Mouse (Mus musculus): ENCODE measurements at regions not wholly inside any gene's neighbourhood (a gene's known extent, or its start where the extent isn't known, plus 50 kb on each side); places are given as distances from the start of the nearest gene placed in this dataset.

DNA sequence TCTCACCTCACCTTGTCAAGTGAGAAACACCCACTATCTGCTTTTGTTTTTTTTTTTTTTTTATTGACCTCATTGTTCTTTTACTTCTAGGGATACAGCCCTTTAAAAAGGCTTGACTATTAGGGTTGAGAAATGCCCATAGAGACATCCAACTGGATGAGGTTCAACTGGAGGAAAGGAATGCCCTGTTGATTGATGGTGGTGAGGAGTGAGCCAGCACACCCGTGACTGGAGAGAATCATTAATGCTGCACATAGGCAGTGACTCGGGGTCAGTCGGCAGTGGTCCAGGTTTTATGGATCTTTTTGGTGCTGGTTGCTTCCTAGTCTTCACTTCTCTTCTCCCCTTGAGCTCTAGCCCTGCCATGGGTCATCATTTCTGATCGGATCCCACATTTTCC is 82.9 kb upstream of the Cryz start:
- no peak for DNase-seq

DNA sequence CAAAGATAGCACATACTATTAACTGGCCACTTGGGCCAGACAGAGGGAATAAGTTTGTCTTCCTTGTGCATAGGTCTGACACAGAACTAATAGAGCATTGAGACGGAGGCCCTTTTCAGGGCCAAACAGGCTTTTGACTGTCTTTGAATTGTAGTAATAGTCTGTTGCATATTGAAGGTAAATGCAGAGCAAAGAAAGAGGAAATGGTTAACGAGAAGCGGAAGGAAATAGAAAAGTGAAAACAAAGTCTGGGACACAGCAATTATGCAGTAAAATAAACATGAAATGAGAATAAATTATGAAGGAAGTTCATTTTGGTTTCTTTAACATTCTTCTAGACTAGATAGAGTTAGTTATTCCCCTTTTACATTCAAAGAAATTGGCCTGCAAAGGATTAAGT is 86.4 kb upstream of the Cryz start:
- no peak for DNase-seq

DNA sequence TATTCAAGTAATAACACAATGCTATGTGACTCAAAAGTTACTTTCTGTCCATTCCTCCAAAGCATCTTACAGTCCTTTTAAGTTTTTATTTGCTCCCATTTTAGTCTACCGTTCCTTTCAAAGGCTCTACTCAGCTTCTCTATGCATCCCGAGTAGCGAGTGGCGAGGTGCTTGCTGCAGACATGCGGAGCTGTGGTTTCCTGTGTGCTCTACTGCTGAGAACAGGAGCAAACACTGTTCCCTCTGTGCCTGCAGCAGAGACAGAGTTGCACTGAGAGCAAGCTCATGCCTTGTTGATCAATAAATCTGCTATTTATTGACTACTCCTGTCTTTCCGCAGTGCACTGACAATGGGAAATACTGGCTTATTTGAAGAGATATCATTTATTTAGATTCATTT is 87.1 kb upstream of the Cryz start:
- DNase-seq, result no peak

DNA sequence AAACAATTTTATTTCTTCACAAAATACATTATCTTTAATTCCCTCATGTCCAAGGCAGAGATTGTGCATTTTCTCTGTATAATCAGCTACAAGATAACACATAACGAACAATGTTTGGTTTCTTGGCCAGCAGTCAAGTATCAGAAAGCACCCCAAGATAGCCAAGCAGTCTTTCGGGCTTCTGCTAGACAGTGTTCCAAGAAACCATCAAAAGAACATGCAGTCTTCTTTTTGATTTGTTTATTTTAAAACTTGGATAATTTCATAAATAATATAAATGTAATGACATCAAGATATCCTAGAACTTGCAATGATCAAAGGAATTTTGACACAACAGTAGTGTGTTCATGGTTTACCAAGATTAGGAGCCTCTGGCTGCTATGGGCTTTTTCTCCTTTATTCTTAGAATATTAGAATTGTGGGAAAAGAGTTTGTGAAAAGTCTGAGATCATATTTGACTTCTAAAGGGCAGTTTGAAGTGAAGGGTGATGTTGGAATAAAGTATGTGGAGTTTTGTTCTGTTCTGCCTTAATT is 103.1 kb upstream of the Cryz start:
- DNase-seq, result no peak

DNA sequence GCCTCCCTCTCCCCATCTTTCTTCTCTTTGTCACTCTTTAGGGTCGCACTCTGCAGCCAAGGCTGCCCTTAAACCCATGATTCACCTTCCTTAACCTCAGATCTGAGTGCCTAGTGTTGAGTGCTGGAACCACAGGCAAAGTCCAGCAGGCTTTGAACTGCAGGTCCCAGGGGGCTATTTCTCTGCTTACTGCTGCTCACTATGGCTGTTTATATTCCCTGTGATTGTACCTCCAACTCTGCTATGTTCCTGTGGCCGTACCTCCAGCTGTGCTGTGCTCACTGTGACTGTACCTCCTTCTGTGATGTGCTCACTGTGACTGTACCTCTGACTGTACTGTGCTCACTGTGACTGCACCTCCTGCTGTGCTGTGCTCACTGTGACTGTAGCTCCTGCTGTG is 124.1 kb upstream of the Cryz start:
- DNase-seq, result no peak

GRCm38 (mm10) chr3:154467581-154468374 is 128.7 kb upstream of the Cryz start:
- no peak for DNase-seq

GRCm38 (mm10) chr3:154458208-154458607 is 127.7 kb upstream of the Lhx8 start:
- DNase-seq, result no peak

DNA sequence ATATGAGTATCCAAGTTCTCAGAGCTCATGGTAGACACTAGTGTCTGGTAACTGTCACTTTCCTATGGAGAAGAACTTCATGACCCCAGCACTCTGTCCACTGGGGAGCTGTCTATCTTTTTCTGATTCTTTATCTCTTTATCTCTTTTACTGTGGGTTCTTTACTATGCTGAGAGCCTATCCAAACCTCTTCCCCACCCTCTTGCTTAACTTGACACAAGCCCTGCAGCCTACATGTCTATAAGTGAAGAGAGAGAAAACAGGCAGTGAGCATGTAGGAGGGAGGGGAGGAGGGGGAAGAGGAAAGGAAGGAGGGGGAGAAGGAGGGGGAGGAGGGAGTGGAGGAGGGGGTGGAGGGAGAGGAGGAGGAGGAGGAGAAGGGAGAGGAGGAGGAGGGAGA is 122.6 kb upstream of the Lhx8 start:
- DNase-seq, result no peak

GRCm38 (mm10) chr3:154452585-154452984 is 122.1 kb upstream of the Lhx8 start:
- DNase-seq, result no peak

DNA sequence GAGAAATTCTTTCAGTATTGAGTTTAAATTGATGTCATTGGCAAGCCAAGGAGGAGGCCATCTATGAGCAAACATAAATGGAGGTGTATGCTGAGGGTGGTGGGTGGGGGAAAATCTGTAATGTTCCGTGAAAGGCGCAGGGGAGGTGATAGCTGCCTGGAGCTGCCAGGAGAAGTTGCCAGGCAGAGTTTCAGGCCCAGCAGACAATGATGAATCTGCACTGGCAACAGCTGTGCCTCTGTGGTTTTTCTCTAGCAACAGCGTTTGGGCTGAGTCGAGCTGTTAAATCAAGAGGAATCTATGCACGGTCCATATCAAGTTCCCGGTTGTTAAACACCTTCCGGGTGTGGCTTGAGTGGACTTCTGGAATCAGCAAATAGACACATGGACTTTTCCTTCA is 120.7 kb upstream of the Lhx8 start:
- no peak for DNase-seq

DNA sequence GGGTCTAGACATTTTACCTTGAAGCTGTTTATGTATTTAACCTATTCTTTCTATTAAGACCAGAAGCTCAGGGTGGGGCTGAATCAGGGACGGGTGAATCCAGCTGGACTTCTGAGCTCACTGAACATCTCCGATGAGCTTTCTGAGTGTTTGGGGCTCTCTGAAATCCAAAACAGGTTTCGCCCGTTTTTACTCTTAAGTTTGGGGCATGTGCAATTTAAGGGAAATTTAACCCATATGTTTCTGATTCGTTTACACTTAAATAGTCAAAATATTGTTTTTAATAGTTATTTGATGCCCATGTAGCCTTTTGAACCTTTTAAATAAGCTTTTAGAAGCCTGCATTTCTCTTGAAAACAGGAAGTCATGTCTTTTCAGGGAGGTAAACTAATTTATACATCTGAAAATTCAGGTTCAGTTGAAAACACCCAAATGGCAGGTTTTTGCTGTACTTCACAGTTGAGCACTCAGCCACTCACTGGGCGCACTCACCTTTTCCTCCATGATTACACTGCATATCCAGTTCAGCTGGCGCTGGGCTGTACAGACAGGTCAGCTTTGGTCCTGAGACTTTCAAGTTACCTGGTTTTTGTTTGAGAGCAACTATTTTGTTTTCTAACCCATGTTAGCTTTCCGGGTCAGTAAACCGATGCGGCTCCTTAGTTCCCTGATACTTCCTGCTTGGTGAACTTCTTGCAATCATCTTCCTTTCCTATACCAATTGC is 113.1 kb upstream of the Lhx8 start:
- DNase-seq, result no peak

GRCm38 (mm10) chr3:154441454-154441853 is 111.0 kb upstream of the Lhx8 start:
- peak; percentile 20 for DNase-seq

DNA sequence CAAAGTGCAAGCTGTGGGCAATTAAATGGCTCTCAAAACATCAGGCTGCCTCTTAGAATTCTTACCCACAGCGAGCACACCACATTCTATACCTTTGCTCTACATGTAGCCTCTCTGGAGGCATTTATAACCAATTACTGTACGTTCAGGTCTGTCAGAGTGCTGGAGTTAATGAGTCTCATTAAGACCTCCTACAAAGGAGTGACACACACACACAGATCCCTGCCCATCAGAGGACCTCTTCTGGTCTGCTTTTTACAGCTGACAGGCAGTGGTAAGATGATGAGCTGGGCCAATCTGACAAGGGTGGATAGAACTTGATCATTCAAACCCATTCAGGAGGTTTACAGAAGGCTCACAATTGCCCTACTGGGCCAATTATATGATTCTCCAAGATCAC is 110.4 kb upstream of the Lhx8 start:
- no peak for DNase-seq

DNA sequence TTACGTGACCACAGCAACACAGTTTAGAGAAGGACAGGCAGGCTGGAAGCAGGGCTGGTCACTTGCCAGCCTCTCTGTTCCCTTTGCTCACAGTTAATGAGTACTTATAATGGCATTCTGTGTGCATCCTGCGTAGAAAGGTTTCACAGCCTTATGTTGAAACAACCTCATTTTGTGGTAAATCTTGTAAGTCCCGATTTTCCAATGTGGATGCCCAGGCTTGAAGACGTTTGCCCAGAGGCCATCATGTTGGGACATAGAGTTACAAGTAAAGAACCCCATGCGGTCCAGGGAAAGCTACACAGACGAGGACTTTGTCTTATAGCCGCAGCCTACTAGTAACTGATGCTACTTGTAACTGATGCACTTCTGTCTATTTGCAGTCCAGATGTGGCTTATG is 100.4 kb upstream of the Lhx8 start:
- no peak for DNase-seq

DNA sequence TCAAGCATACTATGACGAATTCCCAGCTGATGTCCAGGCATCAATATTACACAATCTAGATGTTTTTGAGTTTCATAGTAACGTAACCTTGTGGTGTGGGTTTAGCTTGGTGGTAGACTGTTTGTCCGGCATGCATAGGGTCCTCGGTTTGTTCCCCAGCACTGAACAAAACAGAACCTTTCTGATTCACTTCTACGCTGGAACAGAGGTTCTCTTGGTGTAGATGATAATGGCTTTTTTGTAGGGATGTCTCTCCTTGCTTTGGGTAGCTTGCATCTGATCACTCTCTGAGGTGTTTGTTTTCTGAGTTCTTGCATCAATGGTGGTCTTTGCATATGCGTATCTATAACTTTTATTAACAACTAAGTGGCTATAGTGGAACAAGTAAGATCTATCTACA is 99.2 kb upstream of the Lhx8 start:
- DNase-seq, result no peak

GRCm38 (mm10) chr3:154424589-154424988 is 94.1 kb upstream of the Lhx8 start:
- no peak for DNase-seq

GRCm38 (mm10) chr3:154421461-154421950 is 91.0 kb upstream of the Lhx8 start:
- no peak for DNase-seq

DNA sequence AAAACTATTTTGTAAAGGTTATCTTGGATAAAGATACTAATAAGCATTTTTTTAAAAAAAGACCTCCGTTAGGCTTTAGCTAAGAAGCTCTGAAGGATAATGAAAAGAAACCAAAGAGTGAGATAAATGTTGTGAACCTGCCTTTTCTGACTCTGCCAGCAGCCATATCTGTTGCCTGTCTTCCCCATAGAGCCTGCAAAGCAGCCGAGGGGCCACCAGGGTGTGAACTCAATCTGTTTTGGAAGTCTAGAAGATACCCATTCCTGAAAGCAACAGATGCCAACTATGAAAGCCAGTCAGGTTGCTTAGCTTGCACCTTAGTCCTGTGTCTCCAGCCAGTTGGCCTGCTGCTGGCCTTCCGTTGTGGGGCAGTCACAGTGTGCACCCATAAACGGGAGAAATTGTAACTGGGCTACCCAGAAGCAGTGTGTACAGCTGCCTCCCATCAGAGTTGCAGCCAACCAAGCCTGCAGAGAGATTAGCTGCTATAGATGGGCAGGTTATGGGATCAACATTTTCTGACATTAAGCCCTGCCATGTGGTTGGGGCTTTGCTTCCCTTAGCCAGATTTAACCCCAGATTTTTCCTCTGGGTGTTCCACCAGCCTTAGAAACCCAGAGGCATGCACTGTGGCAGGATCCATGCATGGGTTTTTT is 87.8 kb upstream of the Lhx8 start:
- DNase-seq, result no peak

- no peak for DNase-seq
These were observed 83.9 kb upstream of the Lhx8 start for GRCm38 (mm10) chr3:154414358-154414757.

DNA sequence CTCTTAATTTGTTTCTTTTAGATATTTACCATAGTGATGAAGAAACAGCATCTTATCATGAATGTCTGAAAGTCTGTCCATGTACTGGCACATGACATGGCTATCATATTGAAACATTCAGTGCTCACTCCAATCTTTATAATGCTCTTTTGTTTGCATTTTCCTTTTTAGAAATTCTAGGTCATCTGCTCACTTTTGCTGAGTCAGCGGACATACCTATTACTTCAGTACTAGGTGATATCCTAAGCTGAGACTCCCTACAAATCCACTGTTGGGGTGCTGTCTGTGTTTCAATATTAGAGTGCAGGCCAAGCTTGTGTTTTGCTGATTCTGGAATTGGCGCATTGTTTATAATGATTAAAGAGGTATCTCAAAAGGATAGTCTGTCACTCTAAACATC is 79.8 kb upstream of the Lhx8 start:
- no peak for DNase-seq

GRCm38 (mm10) chr3:154402081-154402480 is 71.6 kb upstream of the Lhx8 start:
- peak; percentile 7 for DNase-seq

DNA sequence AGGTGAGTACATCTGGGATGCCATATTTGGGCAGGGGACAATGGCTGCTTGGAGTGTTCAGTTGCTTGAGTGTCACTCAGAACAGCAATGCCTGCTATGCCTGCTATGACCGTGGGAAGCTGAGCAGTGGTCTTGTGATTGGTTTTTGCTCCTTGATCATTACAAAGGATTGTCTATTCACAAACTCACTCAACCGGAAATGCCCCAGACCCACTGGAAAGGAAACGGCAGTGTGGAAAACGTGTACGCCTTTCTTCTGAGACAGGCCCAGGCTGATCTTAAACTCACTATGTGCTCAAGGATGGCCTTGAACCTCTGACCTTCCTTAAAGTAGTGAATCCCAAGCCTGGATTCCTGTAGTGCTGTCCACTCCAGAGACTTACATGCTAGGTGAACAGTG is 63.2 kb upstream of the Lhx8 start:
- DNase-seq, result no peak

GRCm38 (mm10) chr3:154391629-154392028 is 61.2 kb upstream of the Lhx8 start:
- no peak for DNase-seq

- no peak for DNase-seq
These were observed 58.2 kb upstream of the Lhx8 start for GRCm38 (mm10) chr3:154388656-154389055.

Data from kidney, adult 11 months (tissue).